Mouse (Mus musculus) thymus, postnatal 10 days (tissue): ENCODE data around the gene Arfip1.

Experiments used
- DNase-seq, 2 experiments: peaks; one replicate each; pipeline ENCODE4 v3.0.0; 2021; ENCODE audit warnings: low spot score in 2 of 2

Gene Arfip1

DNA sequence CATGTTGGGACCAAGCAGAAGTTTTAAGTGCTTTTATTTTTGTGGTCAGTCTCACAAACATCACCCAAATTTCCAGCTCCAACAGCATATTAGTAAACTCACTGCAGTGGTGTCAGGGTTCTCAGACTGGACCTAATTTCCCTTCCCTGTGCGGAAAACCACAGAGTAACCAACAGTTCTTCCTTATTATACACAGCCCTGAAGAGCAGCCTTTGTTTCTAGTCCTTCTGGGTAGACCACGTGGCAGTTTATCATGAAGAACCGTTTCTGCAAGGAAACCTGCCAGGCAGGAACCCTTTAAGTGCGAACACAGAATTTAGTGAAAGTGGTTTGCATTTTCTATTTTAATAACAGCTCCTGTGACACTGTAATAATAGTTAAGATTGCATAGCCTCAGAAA lies 90.3 kb downstream of the Arfip1 start:
- DNase-seq, result no peak

DNA sequence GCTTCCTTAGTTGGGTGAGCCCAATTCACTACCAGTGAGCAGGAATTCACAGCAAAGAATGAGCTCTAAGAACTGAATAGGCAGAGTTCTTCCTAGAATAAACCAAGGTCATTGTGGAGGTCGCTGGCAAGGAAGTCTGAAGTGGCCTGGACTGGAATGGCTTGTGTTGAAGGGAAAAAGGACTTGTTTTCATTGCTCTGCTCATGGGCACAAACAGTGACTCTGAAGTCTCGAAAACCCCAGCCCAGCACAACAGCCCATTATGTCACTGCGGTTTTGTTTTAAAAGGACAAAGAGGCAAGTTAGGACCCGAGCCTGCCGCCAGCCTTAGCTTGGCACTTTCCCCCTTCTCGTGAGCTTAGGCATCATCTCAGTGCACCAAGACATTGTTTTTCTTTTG lies 93.7 kb downstream of the Arfip1 start:
- no peak for DNase-seq

DNA sequence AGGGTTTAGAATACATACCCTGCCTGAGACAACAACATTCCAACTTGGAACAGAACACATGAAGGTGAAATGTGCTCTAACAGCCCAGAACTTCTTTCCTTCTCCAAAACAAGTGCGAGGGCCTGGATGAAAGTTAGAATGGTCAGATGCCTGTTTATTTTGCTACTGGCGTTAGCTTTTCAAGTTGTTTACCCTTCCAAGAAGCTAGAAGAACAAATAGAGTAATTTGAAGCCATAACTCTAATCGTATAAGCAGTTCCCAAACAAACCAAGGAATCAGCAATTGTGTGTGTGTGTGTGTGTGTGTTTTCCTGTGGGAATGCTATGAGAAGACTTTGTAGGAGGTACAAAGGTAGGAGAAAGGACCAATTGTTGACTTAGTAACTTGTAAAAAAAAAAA lies 97.5 kb downstream of the Arfip1 start:
- DNase-seq, result no peak

GRCm38 (mm10) chr3:84484333-84484732 lies 98.1 kb downstream of the Arfip1 start:
- DNase-seq, result no peak

GRCm38 (mm10) chr3:84482121-84482520 lies 100.3 kb downstream of the Arfip1 start:
- no peak for DNase-seq

GRCm38 (mm10) chr3:84481104-84481503 lies 101.3 kb downstream of the Arfip1 start:
- no peak for DNase-seq

GRCm38 (mm10) chr3:84480006-84480897 lies 102.2 kb downstream of the Arfip1 start, which contains the start of gene Fhdc1:
Gene Fhdc1 (minus strand): TSS chr3:84480429.
- peak in 1 of 2 experiments; percentile 17 for DNase-seq

DNA sequence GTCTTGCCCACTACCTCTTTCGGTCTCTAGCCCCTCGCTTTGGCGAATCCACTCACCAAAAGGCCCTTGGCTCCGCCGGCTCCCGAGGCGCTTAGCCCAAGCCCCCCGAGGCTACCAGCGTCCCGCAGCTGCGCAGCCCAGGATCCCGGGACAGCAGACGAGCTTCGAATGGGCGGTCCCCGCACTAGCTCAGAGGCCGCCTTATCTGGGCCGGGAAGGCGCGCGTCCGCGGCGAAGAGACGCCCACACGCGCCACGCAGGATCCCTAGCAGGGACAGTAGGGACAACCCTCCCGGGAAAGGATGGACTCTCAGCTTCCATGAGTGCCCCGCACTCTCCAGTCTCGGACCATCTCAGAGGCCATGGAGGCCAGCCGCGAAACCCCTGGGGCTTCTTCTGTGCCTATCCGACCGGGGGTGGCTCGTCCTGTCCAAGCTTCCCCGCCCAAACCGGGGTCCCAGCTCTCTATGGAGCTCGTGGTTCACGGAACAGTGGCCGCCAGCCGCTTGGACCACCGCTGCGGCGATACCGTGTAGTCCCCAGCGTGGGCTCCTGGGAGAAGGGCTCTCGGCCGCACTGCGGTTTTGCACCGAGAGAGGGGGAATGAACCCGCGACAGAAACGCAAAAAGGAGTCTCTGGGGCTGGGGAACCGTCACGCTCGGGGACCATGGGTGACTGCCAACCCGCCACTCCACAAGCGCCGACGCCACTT lies 103.0 kb downstream of the Arfip1 start:
- no peak for DNase-seq

DNA sequence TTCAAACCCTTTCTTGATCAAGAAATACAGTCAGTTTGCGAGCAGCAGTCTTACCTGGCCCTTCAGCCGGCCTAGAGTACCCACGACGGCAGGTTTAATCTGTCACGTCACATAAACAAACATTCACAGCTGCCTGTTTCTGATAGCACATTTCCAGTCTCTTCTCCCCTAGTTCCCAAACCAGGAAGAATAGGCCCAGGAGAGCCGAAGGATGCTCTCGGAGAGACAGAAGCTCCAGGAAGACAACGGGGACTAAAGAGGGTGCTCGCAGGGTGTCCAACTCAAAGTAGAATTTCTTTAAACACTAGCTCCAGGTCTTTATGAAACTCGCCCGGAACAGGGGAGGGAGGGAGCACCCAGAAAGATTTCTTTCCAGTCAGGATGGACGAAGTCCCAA lies 103.5 kb downstream of the Arfip1 start:
- no peak for DNase-seq

DNA sequence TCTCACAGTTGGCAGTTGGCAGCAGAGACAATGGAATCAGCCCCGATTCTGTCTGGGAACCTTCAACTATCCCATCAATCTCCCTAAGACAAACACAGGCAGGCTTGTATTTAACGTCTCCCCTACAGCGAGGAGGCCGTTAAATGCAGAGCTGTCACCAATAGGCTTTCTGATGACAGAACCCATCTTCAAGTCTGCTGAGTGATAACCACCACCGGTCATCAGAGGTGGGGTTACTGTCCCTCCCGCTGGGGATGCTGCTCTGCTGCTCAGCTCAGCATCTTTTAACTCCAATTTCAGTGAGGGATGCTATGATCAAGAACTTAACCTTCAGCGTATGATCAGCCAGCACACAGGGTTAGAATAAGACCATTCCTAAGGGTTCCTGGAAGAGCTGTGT lies 104.2 kb downstream of the Arfip1 start:
- no peak for DNase-seq

GRCm38 (mm10) chr3:84477498-84477897 lies 104.9 kb downstream of the Arfip1 start:
- DNase-seq, result no peak

DNA sequence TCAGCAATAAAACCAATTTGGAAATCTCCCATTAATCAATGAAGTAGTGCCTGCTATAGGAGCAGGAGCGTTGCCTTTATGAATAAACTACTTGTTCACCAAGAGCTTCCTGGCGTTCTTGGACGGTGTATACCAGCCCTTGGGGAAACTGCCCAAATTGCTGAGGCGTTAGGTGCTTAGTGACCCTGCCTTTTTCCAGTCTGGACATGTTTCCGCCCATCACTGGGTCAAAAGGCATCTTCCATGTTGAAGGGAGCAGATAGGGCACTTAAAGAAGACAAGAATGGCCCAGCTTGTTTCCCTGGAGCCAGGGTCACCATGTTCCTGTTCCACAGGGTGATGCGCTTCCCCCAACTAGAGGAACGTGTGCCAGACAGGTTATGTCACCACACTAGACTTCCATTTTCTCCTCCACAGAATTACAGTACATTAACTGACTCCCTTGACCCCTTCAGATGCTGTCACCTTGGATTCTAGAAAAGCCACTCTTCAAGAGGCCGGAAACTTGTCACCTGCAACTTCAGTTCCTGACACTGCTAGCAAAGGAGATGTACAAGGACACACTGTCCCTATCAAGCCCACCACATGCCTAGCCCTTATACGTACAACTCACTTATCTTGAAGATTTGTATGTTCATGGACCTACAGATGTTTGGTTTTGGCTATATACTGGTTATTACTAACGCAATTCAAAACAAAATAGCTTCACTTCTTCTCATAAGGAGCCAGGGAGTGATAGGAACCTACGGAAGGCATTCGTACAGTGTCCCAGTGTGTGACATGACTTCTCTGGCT lies 107.2 kb downstream of the Arfip1 start:
- DNase-seq, result no peak

GRCm38 (mm10) chr3:84474398-84474797 lies 108.0 kb downstream of the Arfip1 start:
- no peak for DNase-seq

GRCm38 (mm10) chr3:84472955-84473354 lies 109.5 kb downstream of the Arfip1 start:
- DNase-seq, result no peak

DNA sequence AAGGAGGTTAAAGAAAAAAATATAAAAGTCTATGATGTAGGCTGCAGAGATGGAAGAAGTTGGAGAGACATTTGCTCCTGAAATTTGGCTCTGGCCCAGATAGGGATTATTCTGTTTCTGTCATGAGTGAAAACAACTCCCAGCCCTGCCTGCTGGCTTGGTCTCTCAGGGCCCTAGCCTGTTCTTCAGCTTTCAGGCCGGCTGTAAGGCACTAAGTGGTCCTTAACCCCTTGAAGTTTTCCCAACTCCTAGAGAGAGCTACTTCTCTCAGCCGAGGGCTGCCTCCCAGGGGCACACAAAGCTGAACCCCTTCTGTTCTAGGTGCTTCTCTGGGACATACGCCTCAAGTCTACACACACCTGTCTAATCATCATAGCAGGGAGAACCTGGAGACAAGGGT lies 109.9 kb downstream of the Arfip1 start:
- no peak for DNase-seq

- no peak for DNase-seq
Measured at GRCm38 (mm10) chr3:84471146-84471545, 111.3 kb downstream of the Arfip1 start.

DNA sequence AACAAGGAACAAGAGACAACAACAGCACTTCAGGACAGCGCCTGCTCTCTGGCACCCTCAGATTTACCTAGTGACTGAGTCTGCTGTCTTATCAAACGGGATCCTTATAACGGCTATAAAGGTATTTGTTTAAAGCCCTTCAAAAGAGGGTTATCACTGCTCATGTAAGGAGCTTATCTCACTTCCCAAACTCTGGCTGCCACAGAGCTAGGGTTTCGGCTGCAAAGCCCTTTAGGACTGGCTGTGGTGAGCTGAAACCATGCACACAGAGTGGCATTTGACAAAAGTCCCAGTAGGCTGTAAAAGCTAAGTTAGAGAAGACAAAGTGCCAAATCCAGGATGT lies 114.3 kb downstream of the Arfip1 start:
- no peak for DNase-seq

GRCm38 (mm10) chr3:84467419-84468110 lies 114.9 kb downstream of the Arfip1 start:
- no peak for DNase-seq

DNA sequence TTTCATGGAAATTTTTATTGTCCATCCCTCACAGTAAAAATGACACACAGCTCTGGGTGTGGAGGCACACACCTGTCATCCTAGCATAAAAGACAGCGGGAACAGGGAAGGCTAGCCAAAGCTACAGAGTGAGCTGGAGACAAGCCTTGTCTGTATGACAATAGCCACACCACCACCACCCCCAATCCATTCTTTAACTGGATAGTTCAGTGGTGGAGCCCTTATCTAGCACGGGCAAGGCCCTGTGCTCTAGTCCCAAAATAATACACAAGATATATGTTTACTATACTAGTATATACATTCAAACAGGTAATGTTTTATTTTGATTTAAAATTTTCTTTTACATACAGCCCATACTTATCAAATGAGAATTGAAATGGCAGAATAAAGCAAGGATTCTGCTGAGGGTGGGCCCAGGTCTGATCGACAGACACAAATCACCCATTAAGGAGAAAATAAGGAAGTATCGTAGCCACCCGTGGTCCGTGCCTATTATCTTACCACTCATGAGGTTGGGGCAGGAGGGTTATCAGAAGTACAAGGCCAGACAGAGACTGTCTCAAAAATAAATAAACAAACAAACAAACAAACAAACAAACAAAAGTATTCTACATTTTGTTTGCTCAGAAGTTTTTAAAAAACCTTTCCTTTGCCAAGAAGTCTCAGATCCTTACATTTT lies 116.5 kb downstream of the Arfip1 start:
- no peak for DNase-seq

DNA sequence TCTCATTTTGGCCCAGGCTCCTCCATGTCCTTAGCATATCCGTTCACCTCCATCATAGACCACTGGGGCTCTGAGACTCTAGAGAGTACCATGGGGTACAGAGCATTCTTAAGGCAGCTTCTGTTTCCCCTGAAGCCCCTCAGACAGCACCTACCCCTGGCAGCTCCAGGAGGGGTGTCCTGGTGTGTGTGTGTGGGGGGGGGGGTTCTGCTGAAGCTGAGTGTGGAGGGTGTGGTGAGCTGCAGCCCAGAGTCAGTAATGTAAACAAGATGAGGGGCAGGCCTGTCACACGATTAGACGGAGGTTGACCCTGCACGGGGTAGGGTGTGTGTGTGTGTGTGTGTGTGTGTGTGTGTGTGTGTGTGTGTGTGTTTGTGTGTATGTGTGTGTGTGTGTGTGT lies 120.7 kb downstream of the Arfip1 start:
- no peak for DNase-seq

DNA sequence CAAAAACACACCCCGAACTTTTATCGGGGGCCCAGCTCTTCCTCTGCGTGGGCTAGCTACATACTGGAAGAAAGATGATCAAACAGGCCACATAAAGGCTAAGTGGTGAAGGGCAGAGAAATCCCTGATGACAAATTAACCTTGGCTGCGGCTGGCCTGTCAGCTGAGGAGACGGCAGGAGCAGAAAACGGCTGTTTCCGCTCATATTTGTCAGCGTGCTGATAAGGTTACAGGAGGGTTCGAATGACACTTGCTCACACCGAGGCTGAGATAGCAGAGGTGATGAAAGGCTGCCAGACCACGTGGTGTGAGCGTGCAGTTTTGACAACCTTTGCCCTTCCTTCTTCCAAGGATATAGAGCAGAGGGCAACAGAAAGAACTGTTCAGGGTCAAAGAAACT lies 121.5 kb downstream of the Arfip1 start:
- no peak for DNase-seq
